Mouse (Mus musculus) heart, postnatal 0 days (tissue): ENCODE measurements around the gene Jazf1.

Experiments
- CTCF ChIP-seq: IDR thresholded peaks from 2 replicates; pipeline ENCODE4 v1.5.1; 2016; ENCODE audit warnings: antibody characterized with exemption, control low read depth, low read depth
- EP300 ChIP-seq: IDR thresholded peaks from 2 replicates; pipeline ENCODE4 v1.6.1; 2016; ENCODE audit warnings: antibody characterized with exemption, low read depth

- TF ChIP-seq CTCF (no peak), EP300 (no peak)
Measured at GRCm38 (mm10) chr6:52937916-52938315, 130.5 kb downstream of the Jazf1 start.
